Mouse (Mus musculus) heart, embryonic 12.5 days (tissue): ENCODE results near the gene Rc3h1. TPM values are rescaled to one million over a fixed set of nuclear protein-coding genes. Genes with fewer than 3 reads are reported as not detected.

Source experiments
- ATAC-seq: fragments of 200-750 bp; cut with Nextera tagmentation; 2 replicates; pipeline ENCODE4 v1.8.0; 2017; ENCODE audit warnings: moderate TSS enrichment, moderate library complexity; ENCODE audit not compliant: insufficient number of reproducible peaks, low FRiP score
- H3K27ac ChIP-seq: fragments of 300-500 bp; sonication (generic); 2 replicates; pipeline ENCODE4 v1.5.1; 2016; ENCODE audit warnings: mild to moderate bottlenecking, moderate library complexity; ENCODE audit not compliant: poor library complexity, severe bottlenecking
- H3K27me3 ChIP-seq: fragments of 300-500 bp; sonication (generic); replicated peaks from 2 replicates; pipeline ENCODE4 v1.6.1; 2016; ENCODE audit warnings: mild to moderate bottlenecking, moderate library complexity
- H3K36me3 ChIP-seq: fragments of 300-500 bp; sonication (generic); 2 replicates; pipeline ENCODE4 v1.6.1; 2016; ENCODE audit warnings: mild to moderate bottlenecking, moderate library complexity
- H3K4me1 ChIP-seq: fragments of 300-500 bp; sonication (generic); replicated peaks from 2 replicates; pipeline ENCODE4 v1.6.1; 2016; ENCODE audit warnings: mild to moderate bottlenecking
- H3K4me2 ChIP-seq: fragments of 300-500 bp; sonication (generic); 2 replicates; pipeline ENCODE4 v1.6.1; 2016; ENCODE audit warnings: mild to moderate bottlenecking, moderate library complexity
- H3K4me3 ChIP-seq: fragments of 300-500 bp; sonication (generic); 2 replicates; pipeline ENCODE4 v1.5.1; 2016; ENCODE audit warnings: mild to moderate bottlenecking
- H3K9ac ChIP-seq: fragments of 300-500 bp; sonication (generic); 2 replicates; pipeline ENCODE4 v1.6.1; 2016; ENCODE audit warnings: mild to moderate bottlenecking, moderate library complexity
- H3K9me3 ChIP-seq: fragments of 300-500 bp; sonication (generic); replicated peaks from 2 replicates; pipeline ENCODE4 v1.6.1; 2016; ENCODE audit warnings: mild to moderate bottlenecking, moderate library complexity
- WGBS: fragments of 180-500 bp; shearing (Covaris S2); methylation state at CpG from one replicate; pipeline ENCODE4 v1.1.7; 2016; 5-methylcytosine and 5-hydroxymethylcytosine counted together
- polyA plus RNA-seq: library from polyadenylated mRNA; unstranded; fragments of >200 nt; fragmentation: Nextera tagmentation; extraction: Ambion mirVana; gene quantifications from 2 replicates; pipeline ENCODE4 v1.2.1, GENCODE M21; 2016

The Rc3h1 gene
- polyA plus RNA-seq, 1 experiment from 2014 or later = 7.9 TPM

DNA sequence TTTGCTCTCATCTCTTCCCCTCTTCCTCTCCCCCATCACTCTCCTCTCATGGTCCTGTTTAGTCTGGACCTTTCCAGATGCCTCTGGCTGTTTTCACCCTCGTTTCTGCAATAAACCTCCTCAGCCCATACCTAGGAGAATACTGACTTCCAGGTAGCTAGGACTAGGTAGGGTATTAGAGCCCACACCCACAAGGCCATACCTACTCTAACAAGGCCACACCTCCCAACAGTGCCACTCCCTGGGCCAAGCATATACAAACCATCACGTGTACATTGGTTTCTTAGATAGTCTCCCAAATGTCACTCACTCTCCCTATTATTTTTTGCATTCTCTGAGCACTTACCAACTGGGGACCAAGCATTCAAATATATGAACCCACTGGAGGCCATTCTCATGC lies 21.2 kb upstream of the Rc3h1 start:
- 54% methylated on average over 2 of the region's 2 CpGs for WGBS
- no peak overlapping the region for H3K4me2 ChIP-seq
- H3K27ac ChIP-seq = no peak overlapping the region
- no peaks in the 10 kb centered on the region for H3K9me3 ChIP-seq
- no peaks in the 10 kb centered on the region for H3K4me1 ChIP-seq
- no peaks in the 10 kb centered on the region for H3K27me3 ChIP-seq
- no peak overlapping the region for H3K9ac ChIP-seq
- H3K36me3 ChIP-seq = no peaks in the 10 kb centered on the region
- no peak for ATAC-seq
- no peak overlapping the region for H3K4me3 ChIP-seq

DNA sequence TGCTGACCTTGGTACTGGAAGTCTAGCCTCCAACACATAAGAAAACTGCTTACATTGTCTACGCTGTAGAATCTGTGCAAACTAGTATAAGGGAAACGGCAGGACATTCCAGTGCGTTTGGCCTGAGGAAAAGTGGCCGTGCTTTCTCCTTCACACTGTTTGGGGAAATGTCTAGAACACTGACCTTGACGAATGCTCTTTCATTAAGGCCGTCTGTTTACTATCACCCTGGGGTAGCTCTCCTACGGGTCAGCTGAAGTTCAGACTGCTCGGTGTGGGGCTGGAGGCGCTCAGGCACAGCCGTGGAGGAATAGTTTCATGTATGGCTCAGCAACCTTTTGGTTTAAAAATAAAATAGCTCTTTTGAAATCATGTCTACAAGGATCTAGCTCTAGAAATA lies 6.5 kb upstream of the Rc3h1 start:
- no peak overlapping the region for H3K9ac ChIP-seq
- H3K27me3 ChIP-seq = no peaks in the 10 kb centered on the region
- H3K4me3 ChIP-seq = no peak overlapping the region
- H3K4me1 ChIP-seq = peaks cover 12% of the 10 kb centered on the region
- ATAC-seq = peak; percentile 73; the same call in 1 of the 2 replicates
- H3K9me3 ChIP-seq = no peaks in the 10 kb centered on the region
- 21% methylated on average over 10 of the region's 10 CpGs for WGBS
- H3K36me3 ChIP-seq = no peaks in the 10 kb centered on the region
- H3K4me2 ChIP-seq = peak overlapping the region; percentile 31
- peak overlapping the region; percentile 84 for H3K27ac ChIP-seq

DNA sequence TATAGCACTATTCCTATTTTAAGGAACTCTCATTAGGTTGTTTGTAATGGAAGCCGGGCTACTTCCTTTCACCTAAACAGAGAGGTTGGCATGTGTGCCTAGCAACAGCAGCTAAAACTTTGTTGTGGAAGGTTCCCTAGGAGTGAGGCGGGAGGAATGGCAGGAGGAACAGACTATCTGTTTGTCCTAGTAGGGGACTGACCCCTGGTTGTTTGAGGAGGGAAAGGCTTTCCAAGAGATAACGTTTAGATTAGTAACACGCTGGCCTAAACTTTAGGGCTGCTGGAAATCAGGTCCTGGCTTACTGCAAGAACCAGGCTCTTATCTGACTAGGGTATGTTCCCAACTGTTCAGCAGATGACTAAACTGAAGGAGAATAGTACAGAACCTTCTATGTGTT lies 2.2 kb upstream of the Rc3h1 start:
- no peak for ATAC-seq
- no peaks in the 10 kb centered on the region for H3K9me3 ChIP-seq
- peak overlapping the region; percentile 39; the same call in 1 of the 2 replicates for H3K27ac ChIP-seq
- no peak overlapping the region for H3K4me2 ChIP-seq
- 8% methylated on average over 4 of the region's 4 CpGs for WGBS
- H3K36me3 ChIP-seq = no peaks in the 10 kb centered on the region
- no peak overlapping the region for H3K9ac ChIP-seq
- no peak overlapping the region for H3K4me3 ChIP-seq
- H3K4me1 ChIP-seq = peaks cover 19% of the 10 kb centered on the region
- no peaks in the 10 kb centered on the region for H3K27me3 ChIP-seq

DNA sequence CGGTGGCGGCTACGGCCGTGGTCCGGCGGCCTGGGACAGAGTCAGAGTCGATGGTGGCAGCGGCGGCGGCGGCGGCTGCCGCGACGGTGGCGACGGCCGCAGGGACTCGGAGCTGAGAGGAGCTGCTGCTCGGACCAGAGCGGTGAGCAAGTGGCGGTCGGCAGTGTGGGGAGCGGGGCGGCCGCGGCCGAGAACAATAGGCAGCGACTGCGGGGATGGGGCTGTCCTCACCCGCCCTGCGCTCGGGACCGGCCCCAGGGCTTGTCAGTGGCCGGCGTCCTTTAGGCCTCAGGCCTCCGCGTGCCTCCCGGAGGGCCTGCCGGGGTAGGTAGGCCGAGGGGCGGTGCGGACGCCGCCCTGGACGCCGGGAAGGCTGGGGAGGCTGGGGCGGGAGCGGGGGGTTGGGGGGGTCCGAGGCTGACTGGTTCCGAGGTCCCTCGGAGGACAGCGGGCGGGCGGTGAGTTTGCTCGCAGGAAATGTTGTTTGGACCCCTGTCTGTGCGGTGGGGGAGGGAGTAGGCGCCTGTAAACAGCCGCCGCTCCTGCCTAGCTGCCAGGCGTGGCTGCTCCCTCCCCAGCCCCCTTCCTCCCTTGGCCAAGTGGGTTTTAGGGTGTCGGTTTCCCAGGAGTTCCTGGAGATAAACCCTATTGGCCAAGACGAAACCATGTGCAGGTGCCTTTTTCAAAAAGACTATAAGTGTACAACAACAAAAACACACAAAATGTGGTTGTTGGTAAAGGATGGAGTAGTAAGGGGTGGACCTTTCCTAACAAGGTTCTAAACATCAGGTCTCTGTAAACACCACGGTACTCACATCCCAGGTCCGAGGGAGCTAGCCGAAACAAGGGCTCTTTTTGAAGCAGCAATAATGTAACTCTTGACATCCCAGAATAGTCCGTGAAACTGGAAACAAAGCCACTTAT lies 602 bp downstream of the Rc3h1 start:
- peak overlapping the region; percentile 73 for H3K4me2 ChIP-seq
- peak overlapping the region; percentile 95 for H3K9ac ChIP-seq
- WGBS = under 1% methylated on average over 64 of the region's 67 CpGs
- H3K27ac ChIP-seq = peak overlapping the region; percentile 90
- no peaks in the 10 kb centered on the region for H3K27me3 ChIP-seq
- H3K36me3 ChIP-seq = no peaks in the 10 kb centered on the region
- H3K4me1 ChIP-seq = peaks cover 18% of the 10 kb centered on the region
- H3K4me3 ChIP-seq = peak overlapping the region; percentile 84
- no peaks in the 10 kb centered on the region for H3K9me3 ChIP-seq
- ATAC-seq = peak; percentile 77

DNA sequence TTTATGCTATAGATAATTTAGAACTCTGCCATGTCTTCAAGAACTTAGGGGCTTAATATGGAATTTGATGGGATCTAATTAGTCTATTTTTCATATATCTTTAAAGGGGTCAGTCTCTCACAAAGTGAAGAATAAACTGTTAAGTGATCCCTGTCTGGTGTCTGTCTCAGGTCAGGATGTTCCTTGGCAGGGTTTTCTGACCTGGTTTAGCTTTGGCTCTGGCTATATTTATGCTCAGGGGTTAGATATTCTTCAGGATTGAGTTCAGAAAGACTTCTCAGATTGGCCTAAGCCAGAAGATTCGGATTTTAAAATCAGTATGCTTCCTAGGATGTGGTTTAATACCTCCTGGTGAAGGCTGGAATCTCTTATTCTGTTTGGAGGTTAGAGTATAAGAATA lies 4.0 kb downstream of the Rc3h1 start:
- no peak overlapping the region for H3K4me3 ChIP-seq
- no peak for ATAC-seq
- no peak overlapping the region for H3K4me2 ChIP-seq
- no peaks in the 10 kb centered on the region for H3K27me3 ChIP-seq
- H3K9ac ChIP-seq = no peak overlapping the region
- no peak overlapping the region for H3K27ac ChIP-seq
- H3K36me3 ChIP-seq = no peaks in the 10 kb centered on the region
- H3K4me1 ChIP-seq = peaks cover 12% of the 10 kb centered on the region
- no peaks in the 10 kb centered on the region for H3K9me3 ChIP-seq
- WGBS = 81% methylated on average over 1 of the region's 1 CpGs

DNA sequence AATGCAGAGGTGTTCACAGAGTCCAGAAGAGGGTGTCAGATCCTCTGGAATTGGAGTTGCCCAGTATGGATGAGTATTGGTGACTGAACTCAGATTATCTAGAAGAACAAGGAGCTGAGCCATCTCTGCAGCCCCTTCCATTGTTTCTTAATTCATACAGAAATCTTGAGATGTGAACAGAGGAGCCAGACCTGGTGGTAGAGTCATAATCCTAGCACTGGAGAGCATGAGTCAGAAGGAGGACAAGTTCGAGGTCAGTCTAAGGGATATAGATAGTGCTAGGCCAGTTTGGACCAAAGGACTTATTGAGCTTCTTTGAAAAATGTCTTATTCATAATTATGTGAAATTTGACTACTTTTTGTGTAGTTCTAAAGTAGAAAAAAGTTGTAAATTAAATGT lies 4.6 kb downstream of the Rc3h1 start:
- ATAC-seq = no peak
- Histone ChIP-seq H3K4me1 (peaks cover 10% of the 10 kb centered on the region), H3K36me3 (no peaks in the 10 kb centered on the region), H3K9me3 (no peaks in the 10 kb centered on the region), H3K27ac (no peak overlapping the region), H3K27me3 (no peaks in the 10 kb centered on the region), H3K4me2 (no peak overlapping the region), H3K4me3 (no peak overlapping the region), H3K9ac (no peak overlapping the region)
- WGBS = 81% methylated on average over 1 of the region's 1 CpGs

DNA sequence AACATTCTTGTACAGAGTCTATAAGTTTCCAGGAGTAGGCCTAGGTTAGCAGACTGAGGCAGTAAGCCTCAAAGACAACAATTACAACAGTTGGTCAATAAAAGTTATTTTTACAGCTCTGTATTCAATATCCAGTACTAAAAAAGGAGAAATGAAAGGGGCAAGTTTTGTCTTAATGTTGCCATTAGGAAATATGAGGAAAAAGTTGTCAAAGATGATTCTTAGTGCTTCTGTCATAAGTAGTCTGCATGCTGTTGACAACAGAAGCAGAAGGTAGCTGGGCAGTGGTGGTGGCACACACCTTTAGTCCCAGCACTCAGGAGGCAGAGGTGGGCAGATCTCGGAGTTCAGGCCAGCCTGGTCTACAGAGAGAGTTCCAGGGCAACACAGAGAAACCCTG lies 13.2 kb downstream of the Rc3h1 start:
- no peak overlapping the region for H3K4me2 ChIP-seq
- 94% methylated on average over 1 of the region's 1 CpGs for WGBS
- no peak overlapping the region for H3K27ac ChIP-seq
- no peaks in the 10 kb centered on the region for H3K9me3 ChIP-seq
- ATAC-seq = no peak
- H3K4me3 ChIP-seq = no peak overlapping the region
- H3K36me3 ChIP-seq = no peaks in the 10 kb centered on the region
- no peaks in the 10 kb centered on the region for H3K27me3 ChIP-seq
- H3K4me1 ChIP-seq = peaks cover 16% of the 10 kb centered on the region
- H3K9ac ChIP-seq = no peak overlapping the region

DNA sequence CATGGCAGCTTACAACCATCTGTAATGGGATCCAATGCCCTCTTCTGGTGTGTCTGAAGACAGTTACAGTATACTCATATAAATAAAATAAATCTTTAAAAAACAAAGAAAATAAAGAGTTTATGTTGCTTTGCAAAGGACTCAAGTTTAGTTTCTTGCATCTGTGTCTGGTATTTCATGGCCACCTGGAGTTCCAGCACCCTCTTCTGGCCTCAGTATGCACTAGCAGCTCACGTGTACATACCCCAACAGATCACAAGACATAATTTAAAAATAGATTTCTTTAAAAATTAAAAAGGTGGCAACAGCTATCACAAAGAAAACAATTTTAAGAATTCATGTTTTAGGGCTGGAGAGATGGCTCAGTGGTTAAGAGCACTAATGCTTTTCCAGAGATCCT lies 15.7 kb downstream of the Rc3h1 start:
- no peaks in the 10 kb centered on the region for H3K9me3 ChIP-seq
- H3K4me1 ChIP-seq = peaks cover 17% of the 10 kb centered on the region
- no peak for ATAC-seq
- H3K9ac ChIP-seq = no peak overlapping the region
- no peaks in the 10 kb centered on the region for H3K27me3 ChIP-seq
- H3K27ac ChIP-seq = no peak overlapping the region
- 92% methylated on average over 1 of the region's 1 CpGs for WGBS
- H3K4me2 ChIP-seq = no peak overlapping the region
- H3K36me3 ChIP-seq = no peaks in the 10 kb centered on the region
- no peak overlapping the region for H3K4me3 ChIP-seq

DNA sequence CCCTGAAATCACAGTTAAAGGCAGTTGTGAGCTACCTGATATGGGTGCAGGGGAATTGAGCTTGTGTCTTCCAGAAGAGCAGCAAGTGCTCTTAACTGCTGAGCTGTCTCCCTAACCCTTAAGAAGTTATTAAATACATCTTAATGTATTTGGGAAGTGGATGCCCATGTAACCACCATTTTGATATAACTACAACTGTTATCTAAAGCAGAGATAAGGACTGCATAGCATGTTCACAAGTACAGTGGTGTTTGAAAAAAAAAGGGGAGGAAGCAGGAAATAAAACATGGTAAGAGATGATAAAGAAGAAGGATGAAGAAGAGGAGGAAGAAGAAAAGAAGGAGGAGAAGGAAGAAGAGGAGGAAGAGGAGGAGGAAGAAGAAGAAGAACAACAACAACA lies 25.1 kb downstream of the Rc3h1 start:
- ATAC-seq = no peak
- Histone ChIP-seq H3K9ac (no peak overlapping the region), H3K9me3 (no peaks in the 10 kb centered on the region), H3K4me1 (peaks cover 16% of the 10 kb centered on the region), H3K4me3 (no peak overlapping the region), H3K27ac (no peak overlapping the region), H3K4me2 (no peak overlapping the region), H3K27me3 (no peaks in the 10 kb centered on the region), H3K36me3 (peaks cover 21% of the 10 kb centered on the region; the same call in 1 of the 2 replicates)

DNA sequence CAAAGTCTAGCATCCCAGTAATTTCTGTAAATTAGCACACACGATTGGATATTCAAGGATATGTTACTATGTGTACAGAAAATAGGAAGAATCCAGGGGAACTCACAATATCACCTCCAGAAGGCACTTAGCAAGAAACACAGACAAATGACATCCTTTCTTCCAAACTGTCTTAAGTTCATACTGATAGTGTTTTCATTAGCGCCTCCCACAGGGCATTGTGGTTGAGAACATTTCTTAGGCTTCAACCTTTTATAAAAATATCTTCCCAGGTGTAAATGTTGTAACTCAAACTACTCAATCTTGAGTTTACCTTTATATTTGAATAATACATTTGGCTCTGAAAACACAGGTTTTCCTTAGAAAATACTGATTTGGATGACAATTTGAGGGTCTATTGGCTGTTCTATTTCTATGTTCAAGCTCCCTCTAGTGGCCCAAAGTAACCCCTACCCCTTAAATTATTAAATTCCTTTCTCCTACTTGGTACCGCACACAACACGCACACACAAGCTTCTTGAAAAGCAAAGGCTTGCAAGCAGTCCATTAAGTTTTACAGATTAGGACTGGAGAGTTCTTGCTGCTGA lies 27.8 kb downstream of the Rc3h1 start:
- no peaks in the 10 kb centered on the region for H3K27me3 ChIP-seq
- H3K4me2 ChIP-seq = no peak overlapping the region
- ATAC-seq = no peak
- no peak overlapping the region for H3K4me3 ChIP-seq
- no peak overlapping the region for H3K9ac ChIP-seq
- peaks cover 33% of the 10 kb centered on the region for H3K36me3 ChIP-seq
- H3K27ac ChIP-seq = no peak overlapping the region
- H3K4me1 ChIP-seq = 0 out of 2 replicates have a peak, but pooled peaks cover 2% of the 10 kb centered on the region
- H3K9me3 ChIP-seq = no peaks in the 10 kb centered on the region
- WGBS = 69% methylated on average over 4 of the region's 4 CpGs

DNA sequence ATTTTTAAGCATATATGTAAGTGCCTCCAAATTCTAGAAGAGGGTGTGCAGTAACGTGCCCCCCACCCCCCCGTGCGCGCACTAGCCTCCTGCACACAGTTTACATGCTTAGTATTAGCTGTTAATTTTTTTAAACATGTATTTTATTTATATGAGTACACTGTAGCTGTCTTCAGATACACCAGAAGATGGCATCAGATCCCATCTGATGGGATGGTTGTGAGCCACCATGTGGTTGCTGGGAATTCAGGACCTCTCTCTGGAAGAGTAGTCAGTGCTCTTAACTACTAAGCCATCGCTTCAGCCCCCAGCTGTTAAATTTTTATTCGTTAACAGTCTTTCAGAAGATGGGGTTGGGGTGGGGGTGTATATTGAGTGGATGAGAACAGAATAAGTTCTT lies 29.3 kb downstream of the Rc3h1 start:
- Histone ChIP-seq H3K27me3 (no peaks in the 10 kb centered on the region), H3K27ac (no peak overlapping the region), H3K4me2 (no peak overlapping the region), H3K9me3 (no peaks in the 10 kb centered on the region), H3K4me3 (no peak overlapping the region), H3K36me3 (peaks cover 38% of the 10 kb centered on the region), H3K9ac (no peak overlapping the region), H3K4me1 (0 out of 2 replicates have a peak, but pooled peaks cover 2% of the 10 kb centered on the region)
- ATAC-seq = no peak
- WGBS = 95% methylated on average over 6 of the region's 6 CpGs
